Mouse (Mus musculus): ENCODE measurements around the gene Ccdc86. TPM values are rescaled to one million over a fixed set of nuclear protein-coding genes. Genes with fewer than 3 reads are reported as not detected.

Ccdc86 gene
- 3.8 and 4.0 TPM in 2 replicates for polyA plus RNA-seq (2012; ENCODE audit: insufficient read depth, insufficient read length, missing spikeins)

DNA sequence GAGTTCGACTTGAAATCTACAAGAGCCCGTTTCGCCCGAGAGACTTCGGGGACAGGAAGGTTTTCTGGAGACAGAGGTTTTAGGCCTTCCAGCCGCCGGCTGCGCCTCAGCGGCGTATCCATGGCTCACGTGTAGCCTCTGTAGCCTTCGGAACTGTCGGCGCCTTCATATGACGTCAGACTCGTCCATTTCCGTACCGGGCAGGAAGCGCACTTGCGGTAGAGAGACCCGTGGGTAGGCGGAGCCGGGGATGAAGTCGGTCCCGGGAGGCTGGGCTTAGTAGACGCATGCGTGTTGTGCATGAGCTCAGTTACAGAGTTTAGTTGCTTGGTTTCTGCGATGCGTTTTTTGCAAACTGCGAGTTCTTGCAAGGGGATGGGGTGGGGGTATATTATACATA, at the start of gene Ccdc86:
Ccdc86 (minus strand) TSS at position 155 of the 400 bp plus-strand sequence.
- H3K4me1 ChIP-seq (ENCODE audit: control insufficient read depth, insufficient read depth, insufficient read length, low read length), result 0 out of 2 replicates have a peak, but pooled peaks cover 7% of the 10 kb centered on the region
- H3K27ac ChIP-seq (replicated peaks; ENCODE audit: low read depth, low read length), result 0 out of 2 replicates have a peak within 1 kb of the TSS, but pooled peaks have one; percentile 30
- H3K4me3 ChIP-seq (ENCODE audit: insufficient read depth, low read depth, low read length), result peak within 1 kb of the TSS; percentile 94

DNA sequence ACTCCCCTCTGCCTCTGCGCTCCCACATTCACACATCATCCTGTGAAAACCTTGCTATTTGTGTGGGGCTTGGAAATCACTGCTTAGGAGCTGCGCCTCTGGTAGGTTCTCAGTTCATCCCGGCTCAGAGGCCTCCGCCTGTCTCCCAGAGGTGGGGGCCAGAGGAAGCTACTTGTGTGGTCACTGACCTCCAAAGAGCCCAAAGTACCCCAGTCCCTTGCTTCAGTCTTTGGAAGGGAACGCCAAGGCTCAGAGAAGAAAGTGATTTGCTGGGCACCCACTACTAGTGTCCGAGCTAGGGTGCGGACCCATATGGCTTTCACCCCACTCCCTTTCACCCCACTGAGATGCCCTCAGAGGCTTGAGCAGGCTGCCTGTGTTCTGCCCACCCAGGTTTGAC, 44.1 kb upstream of the Ccdc86 start, which contains the start of gene Ms4a15:
Ms4a15 (minus strand) TSS at position 101 of the 400 bp plus-strand sequence.
- Histone ChIP-seq H3K4me3 (ENCODE audit: insufficient read depth, low read depth, low read length) (no peak within 1 kb of the TSS), H3K4me1 (ENCODE audit: control insufficient read depth, insufficient read depth, insufficient read length, low read length) (no peaks in the 10 kb centered on the region), H3K27ac (replicated peaks; ENCODE audit: low read depth, low read length) (no peak within 1 kb of the TSS)

DNA sequence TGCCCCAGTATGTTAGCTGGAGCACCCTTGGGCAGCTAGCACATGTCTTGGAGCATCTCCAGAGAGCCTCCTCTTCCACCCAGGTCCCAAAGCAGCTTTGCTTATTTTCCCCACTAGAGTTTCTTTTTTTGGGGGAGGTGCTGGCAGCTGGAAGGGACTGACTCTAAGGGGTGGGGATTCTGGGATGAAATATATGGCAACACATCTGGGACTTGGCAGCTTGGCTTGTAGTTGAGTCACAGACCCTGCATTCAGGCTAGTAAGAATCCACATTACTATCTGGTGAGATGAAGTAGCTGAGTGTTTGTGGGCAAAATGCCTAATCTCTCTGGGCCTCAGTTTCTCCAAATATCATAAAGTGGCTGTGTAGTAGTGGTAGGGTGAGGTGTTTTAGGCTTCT, 42.8 kb upstream of the Ccdc86 start:
- Histone ChIP-seq H3K4me1 (ENCODE audit: control insufficient read depth, insufficient read depth, insufficient read length, low read length) (no peaks in the 10 kb centered on the region), H3K4me3 (ENCODE audit: insufficient read depth, low read depth, low read length) (no peak overlapping the region)

DNA sequence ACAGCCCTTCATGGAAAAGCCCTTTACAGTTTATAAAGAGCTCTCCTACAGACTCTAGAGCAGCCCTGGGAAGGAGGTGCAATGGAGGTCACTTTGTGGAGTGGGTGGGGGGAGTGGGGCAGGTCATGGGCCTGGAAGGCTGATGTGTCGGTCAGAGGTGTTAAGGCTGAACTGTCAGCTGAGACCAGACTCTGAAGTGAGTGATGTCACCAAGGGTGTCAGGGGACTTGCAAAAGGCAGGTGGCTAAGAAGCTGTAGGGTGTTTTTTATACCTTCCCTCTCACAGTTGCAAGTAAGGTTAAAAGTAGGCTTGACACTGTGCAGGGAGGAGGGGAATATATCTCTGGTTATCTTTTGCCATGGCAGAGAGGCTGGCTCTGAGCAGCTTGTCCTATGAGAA, 41.7 kb upstream of the Ccdc86 start:
- Histone ChIP-seq H3K4me1 (ENCODE audit: control insufficient read depth, insufficient read depth, insufficient read length, low read length) (no peaks in the 10 kb centered on the region), H3K27ac (replicated peaks; ENCODE audit: low read depth, low read length) (no peak overlapping the region), H3K4me3 (ENCODE audit: insufficient read depth, low read depth, low read length) (no peak overlapping the region)

More for the DNA sequence above, 42.8 kb upstream of the Ccdc86 start:
- H3K27ac ChIP-seq (replicated peaks; ENCODE audit: low read depth, low read length), result no peak overlapping the region

DNA sequence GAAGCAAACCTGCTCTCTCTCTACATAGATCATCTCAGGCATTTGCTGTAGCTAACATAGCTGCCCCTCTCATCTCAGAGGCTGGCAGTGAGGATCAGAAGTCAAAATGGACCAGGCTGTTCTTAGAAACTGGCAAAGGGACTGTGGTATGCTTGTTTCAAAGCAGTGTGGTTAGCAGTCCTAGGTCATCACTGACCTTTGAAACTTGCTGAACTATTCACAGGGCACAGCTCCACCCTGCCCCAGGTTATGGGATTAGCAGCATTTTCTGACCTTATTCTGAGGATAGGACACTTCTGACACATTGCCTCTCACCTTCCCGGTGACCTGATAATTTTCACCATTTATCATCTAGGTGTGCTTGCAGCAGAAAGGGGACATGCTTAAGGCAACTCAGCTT, 39.5 kb upstream of the Ccdc86 start:
- Histone ChIP-seq H3K27ac (replicated peaks; ENCODE audit: low read depth, low read length) (no peak overlapping the region), H3K4me1 (ENCODE audit: control insufficient read depth, insufficient read depth, insufficient read length, low read length) (no peaks in the 10 kb centered on the region), H3K4me3 (ENCODE audit: insufficient read depth, low read depth, low read length) (no peak overlapping the region)

DNA sequence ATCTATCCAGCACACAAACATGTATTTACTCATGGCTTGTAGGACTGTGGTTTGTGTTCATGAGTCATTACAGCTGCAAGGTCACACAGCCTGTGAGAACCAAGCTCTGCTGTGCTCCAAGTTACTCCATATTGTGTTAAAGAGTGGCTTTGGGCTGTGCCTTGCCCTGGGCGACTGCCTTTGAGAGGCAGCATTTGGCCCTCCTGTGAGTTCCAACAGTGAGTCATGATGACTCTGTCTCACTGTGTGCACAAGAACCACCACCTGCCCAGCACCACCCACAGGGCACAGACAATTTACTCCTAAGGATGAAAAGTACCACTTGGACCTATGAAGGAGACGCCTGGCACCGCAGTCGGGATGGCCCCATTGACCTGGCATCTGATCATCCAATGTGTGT, 36.8 kb upstream of the Ccdc86 start:
- H3K4me1 ChIP-seq (ENCODE audit: control insufficient read depth, insufficient read depth, insufficient read length, low read length), result no peaks in the 10 kb centered on the region
- no peak overlapping the region for H3K4me3 ChIP-seq (ENCODE audit: insufficient read depth, low read depth, low read length)
- H3K27ac ChIP-seq (replicated peaks; ENCODE audit: low read depth, low read length), result no peak overlapping the region

DNA sequence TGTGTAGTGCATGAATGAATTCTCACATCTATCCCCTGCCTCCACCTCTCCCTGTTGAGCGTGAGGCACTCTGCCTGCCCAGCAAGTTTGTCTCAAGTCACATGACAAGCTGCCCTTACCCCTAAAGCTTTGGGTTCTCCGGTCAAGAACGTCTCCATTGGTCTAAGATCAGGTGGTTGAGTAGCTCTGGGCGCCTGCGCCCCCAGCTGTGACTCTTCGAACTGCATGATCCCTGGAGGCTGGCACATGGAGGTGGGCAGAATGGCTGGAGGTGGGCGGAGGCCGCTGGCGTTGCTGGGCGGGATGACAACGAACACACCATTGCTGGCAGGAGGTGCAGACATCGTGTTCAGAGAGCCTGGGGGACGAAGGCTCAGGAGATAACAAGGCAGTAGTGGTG, 35.5 kb upstream of the Ccdc86 start:
- H3K4me1 ChIP-seq (ENCODE audit: control insufficient read depth, insufficient read depth, insufficient read length, low read length), result no peaks in the 10 kb centered on the region
- no peak overlapping the region for H3K27ac ChIP-seq (replicated peaks; ENCODE audit: low read depth, low read length)
- H3K4me3 ChIP-seq (ENCODE audit: insufficient read depth, low read depth, low read length), result no peak overlapping the region

DNA sequence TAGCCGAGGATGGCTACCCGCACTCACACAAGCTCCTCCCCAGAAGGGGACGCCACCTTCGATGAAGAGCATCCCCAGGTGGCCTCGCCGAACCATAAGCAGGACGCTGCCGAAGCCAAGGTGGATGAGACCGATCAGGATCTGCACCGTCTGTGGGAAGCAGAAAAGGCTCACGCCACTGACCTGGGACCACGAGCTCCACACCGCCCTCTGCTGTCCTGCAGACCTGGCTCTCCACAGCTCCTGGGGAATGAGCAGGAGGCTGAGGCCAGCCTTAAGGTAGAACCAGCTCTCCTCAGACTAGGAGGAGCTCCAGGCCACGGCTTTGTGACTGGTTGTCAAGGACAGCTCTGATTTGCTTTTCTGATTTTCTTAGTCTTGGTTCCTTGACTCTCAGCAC, 34.1 kb upstream of the Ccdc86 start:
- Histone ChIP-seq H3K4me1 (ENCODE audit: control insufficient read depth, insufficient read depth, insufficient read length, low read length) (no peaks in the 10 kb centered on the region), H3K27ac (replicated peaks; ENCODE audit: low read depth, low read length) (no peak overlapping the region), H3K4me3 (ENCODE audit: insufficient read depth, low read depth, low read length) (no peak overlapping the region)

DNA sequence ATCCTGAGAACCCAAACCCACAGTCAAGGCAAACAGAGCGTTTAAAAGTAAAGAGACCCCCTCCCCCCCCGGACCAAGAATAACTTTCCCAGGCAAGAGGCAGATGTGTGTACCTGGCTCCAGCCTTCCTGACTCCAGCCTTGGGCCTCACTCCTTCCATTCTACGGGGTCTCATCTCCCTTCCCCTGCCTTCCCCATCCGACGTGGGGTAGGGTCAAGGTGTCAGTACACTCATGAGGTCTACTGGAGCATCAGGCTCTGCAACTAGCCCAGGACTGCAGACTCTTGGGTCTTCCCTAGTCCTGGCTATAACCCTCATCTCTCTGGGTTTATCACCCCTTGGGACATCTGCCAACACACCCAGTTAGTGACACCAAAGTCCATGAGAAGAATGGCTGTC, 31.1 kb upstream of the Ccdc86 start:
- no peak overlapping the region for H3K27ac ChIP-seq (replicated peaks; ENCODE audit: low read depth, low read length)
- no peak overlapping the region for H3K4me3 ChIP-seq (ENCODE audit: insufficient read depth, low read depth, low read length)
- no peaks in the 10 kb centered on the region for H3K4me1 ChIP-seq (ENCODE audit: control insufficient read depth, insufficient read depth, insufficient read length, low read length)

DNA sequence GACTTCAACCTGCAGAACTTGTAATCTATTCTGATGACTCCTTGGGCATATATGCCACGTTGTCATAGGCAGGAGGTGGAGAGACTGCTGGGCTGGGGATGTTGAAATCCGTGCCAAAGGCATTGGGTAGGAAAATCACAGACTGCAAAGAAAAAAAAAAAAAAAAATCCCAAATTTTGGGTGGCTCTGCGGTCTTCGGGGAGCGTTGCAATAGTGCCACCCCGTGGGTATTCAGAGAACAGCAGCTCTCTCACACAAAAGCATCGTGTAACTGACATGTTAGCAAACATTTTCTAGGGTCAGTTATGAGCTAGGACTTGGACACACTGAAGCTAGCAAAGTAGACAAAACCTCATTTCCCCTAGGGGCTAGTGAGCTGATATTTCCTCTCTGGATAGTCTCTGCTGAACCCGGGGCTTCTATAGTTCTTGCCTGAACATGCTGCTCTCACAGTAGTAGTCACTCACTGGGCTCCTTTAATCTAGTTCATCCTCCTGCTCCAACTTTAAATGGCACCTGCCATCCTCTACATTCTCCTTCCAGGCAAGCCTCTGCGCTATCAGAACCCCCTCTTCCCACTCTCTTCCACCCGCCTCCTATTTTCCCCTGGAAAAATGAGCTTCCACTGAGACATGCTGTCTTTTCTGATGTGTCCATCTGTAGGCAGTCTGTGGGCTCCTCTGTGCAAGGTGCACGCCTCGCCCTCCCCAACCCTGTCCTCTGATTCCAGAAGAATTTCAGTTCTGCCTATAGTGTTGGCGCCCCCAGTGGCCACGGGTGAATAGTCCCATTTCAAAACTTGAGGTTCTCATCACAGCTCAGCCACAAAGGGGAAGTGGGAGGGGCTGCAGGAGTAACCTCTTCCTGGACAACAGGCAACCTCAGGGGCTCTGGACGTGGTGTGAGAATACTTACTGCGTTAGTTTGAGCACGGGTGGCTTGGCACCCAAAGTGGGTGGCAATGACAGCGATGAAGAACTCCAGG, 30.4 kb upstream of the Ccdc86 start:
- H3K4me1 ChIP-seq (ENCODE audit: control insufficient read depth, insufficient read depth, insufficient read length, low read length), result no peaks in the 10 kb centered on the region
- H3K4me3 ChIP-seq (ENCODE audit: insufficient read depth, low read depth, low read length), result no peak overlapping the region
- no peak overlapping the region for H3K27ac ChIP-seq (replicated peaks; ENCODE audit: low read depth, low read length)

DNA sequence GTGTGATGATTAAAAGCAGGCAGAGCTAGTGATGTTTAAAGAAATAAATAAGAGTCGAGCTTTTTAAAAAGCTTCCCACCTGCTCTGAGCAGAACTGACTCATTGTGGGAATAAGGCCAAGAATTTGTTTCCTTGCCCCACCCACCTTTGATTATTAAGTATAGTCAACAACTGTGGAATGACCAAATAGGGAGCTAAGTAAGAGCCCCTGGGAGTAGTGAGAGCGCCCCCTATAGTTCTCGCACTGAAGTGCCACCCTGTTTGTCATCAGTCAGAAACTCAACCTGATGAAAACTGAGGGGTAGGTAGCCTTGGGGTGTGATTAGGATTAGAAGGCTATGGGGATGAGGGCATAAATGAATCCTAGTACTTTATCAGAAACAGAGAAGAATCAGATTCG, 27.3 kb upstream of the Ccdc86 start:
- Histone ChIP-seq H3K27ac (replicated peaks; ENCODE audit: low read depth, low read length) (no peak overlapping the region), H3K4me1 (ENCODE audit: control insufficient read depth, insufficient read depth, insufficient read length, low read length) (no peaks in the 10 kb centered on the region), H3K4me3 (ENCODE audit: insufficient read depth, low read depth, low read length) (no peak overlapping the region)

DNA sequence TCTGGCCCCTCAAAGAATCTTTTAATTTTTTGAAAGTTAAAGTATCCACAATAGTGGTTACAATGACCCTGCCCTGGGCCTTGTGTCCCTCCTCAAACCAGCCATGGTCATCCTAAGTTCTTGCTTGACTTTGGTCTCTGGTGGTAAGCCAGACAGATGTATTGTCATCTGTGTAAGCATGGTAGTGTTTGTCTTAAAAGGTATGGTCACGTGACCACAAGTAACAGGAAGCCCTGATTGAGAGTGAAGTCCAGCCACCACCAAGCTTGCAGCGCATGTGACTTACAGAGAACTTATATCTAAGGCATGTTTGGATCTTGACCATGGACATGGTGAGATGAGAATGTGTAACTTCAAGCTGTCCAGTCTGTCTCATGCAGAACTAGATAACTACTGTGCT, 26.1 kb upstream of the Ccdc86 start:
- Histone ChIP-seq H3K27ac (replicated peaks; ENCODE audit: low read depth, low read length) (no peak overlapping the region), H3K4me3 (ENCODE audit: insufficient read depth, low read depth, low read length) (no peak overlapping the region), H3K4me1 (ENCODE audit: control insufficient read depth, insufficient read depth, insufficient read length, low read length) (no peaks in the 10 kb centered on the region)

DNA sequence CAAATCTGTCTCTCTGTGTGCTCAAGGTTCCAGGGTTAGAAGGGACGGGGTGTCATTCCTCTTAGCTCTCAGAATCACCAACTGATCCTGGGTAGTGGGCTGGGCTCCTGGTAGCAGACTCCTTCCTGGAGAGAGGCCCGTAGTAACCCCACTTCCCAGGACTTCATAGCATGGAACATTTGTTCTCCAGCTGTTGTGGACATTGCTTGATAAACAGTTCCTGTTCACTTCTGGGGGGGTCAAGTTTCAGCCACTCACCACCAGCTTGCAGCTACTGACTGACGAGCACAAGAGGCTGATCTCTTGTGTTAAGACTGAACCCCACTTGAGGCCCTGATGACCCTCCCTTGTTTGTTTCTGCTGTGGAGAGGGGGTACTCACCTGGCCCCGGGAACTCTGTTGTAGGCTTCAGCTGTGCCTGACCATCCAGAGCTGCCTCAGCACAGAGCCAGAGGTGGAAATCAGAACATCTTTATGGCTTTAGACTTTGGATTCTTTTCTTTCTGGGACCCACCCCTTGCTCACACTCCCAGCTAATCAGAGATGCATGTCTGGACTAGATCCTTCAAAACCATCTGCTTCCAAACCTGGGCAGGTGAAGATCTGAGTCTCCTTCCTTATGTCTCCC, 25.3 kb upstream of the Ccdc86 start, which contains the start of gene Ms4a10:
Ms4a10 (minus strand) TSS at position 433 of the 628 bp plus-strand sequence.
- H3K27ac ChIP-seq (replicated peaks; ENCODE audit: low read depth, low read length), result no peak within 1 kb of the TSS
- H3K4me1 ChIP-seq (ENCODE audit: control insufficient read depth, insufficient read depth, insufficient read length, low read length), result no peaks in the 10 kb centered on the region
- no peak within 1 kb of the TSS for H3K4me3 ChIP-seq (ENCODE audit: insufficient read depth, low read depth, low read length)

DNA sequence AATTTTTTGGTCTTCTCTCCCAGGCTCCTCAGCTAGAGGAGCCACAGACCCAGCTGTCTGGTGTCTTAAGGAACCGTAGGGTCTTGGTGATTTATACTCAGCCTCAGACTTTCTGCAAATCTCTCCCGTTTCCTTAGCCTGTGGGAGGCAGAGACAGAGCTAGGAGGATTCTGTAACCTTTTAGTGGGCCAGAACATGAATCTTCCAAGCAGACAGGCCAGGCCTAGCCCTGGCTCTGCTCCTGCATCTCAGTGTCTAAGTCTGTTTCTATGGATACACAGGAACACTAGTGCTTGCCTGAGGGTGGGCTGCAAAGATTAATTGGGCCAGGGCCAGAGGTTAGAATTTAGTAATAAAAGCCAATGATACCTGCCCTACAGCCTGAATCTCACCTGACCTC, 24.1 kb upstream of the Ccdc86 start:
- Histone ChIP-seq H3K4me3 (ENCODE audit: insufficient read depth, low read depth, low read length) (no peak overlapping the region), H3K4me1 (ENCODE audit: control insufficient read depth, insufficient read depth, insufficient read length, low read length) (no peaks in the 10 kb centered on the region), H3K27ac (replicated peaks; ENCODE audit: low read depth, low read length) (no peak overlapping the region)

DNA sequence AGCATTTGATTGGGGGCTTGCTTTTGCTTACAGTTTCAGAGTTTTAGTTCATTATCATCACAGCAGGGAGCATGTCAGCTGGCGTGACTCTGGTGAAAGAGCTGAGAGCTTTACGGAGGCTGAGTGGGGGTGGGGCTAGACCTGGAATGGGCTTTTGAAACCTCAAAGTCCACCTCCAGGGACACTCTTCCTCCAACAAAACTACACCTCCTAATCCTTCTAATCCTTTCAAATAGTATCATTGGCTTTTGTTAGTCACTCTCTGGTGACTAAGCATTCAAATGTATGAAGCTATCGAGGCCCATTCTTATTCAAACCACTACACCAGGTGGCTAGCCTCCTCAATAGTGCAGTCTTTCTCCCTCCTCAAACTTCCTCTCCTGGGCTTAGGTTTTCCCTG, 23.6 kb upstream of the Ccdc86 start:
- no peak overlapping the region for H3K27ac ChIP-seq (replicated peaks; ENCODE audit: low read depth, low read length)
- H3K4me3 ChIP-seq (ENCODE audit: insufficient read depth, low read depth, low read length), result no peak overlapping the region
- no peaks in the 10 kb centered on the region for H3K4me1 ChIP-seq (ENCODE audit: control insufficient read depth, insufficient read depth, insufficient read length, low read length)
